Mouse (Mus musculus) CD4-positive, CD25-positive, alpha-beta regulatory T cell, adult 9 weeks (primary cell): ENCODE measurements around the gene Slc25a20. TPM values are rescaled to one million over a fixed set of nuclear protein-coding genes. Genes with fewer than 3 reads are reported as not detected.

Experiments used
- polyA plus RNA-seq: library from polyadenylated mRNA; unstranded; fragments of 100-300 nt; shearing (Covaris generic); gene quantifications from one replicate; pipeline ENCODE4 v1.2.1, GENCODE M21; 2017

Gene Slc25a20
- 68.6 TPM for polyA plus RNA-seq

GRCm38 (mm10) chr9:108661677-108662612 is at the start of gene Slc25a20:
TSS of gene Slc25a20 (plus strand) at chr9:108662088.

GRCm38 (mm10) chr9:108648611-108649560 is 13.0 kb upstream of the Slc25a20 start, which contains the start of gene Arih2:
TSS of gene Arih2 (minus strand) at chr9:108649386.

GRCm38 (mm10) chr9:108689106-108689505 is 27.2 kb downstream of the Slc25a20 start, which contains the start of gene Prkar2a:
TSS of gene Prkar2a (plus strand) at chr9:108689314.

Other genes with a start within 250 kb of the Slc25a20 start
- gene Ccdc36, start 233.6 kb upstream of the Slc25a20 start, polyA plus RNA-seq, result not detected
- gene BC048562, start 225.6 kb upstream of the Slc25a20 start, polyA plus RNA-seq, result not detected
- 51.6 TPM for gene Ccdc71, start 201.6 kb upstream of the Slc25a20 start, polyA plus RNA-seq
- 3.6 TPM for gene Klhdc8b, start 200.5 kb upstream of the Slc25a20 start, polyA plus RNA-seq
- 0.16 TPM for gene Lamb2, start 182.4 kb upstream of the Slc25a20 start, polyA plus RNA-seq
- 138 TPM for gene Usp19, start 171.5 kb upstream of the Slc25a20 start, polyA plus RNA-seq
- gene Qars, start 154.4 kb upstream of the Slc25a20 start, polyA plus RNA-seq, result 129 TPM
- 144 TPM for gene Qrich1, start 145.3 kb upstream of the Slc25a20 start, polyA plus RNA-seq
- gene Impdh2, start 101.8 kb upstream of the Slc25a20 start, polyA plus RNA-seq, result 122 TPM
- 77.9 TPM for gene Ndufaf3, start 94.7 kb upstream of the Slc25a20 start, polyA plus RNA-seq
- gene Dalrd3, start 92.2 kb upstream of the Slc25a20 start, polyA plus RNA-seq, result 131 TPM
- 90.3 TPM for gene Wdr6, start 83.3 kb upstream of the Slc25a20 start, polyA plus RNA-seq
- 16.3 TPM for gene P4htm, start 64.4 kb upstream of the Slc25a20 start, polyA plus RNA-seq
- gene Arih2, start 12.7 kb upstream of the Slc25a20 start, polyA plus RNA-seq, result 54.4 TPM
- gene Prkar2a, start 27.2 kb downstream of the Slc25a20 start, polyA plus RNA-seq, result 3.9 TPM
- gene Ip6k2, start 121.7 kb downstream of the Slc25a20 start, polyA plus RNA-seq, result 18.0 TPM
- 3.8 TPM for gene Nckipsd, start 146.3 kb downstream of the Slc25a20 start, polyA plus RNA-seq
- 0.45 TPM for gene Celsr3, start 164.2 kb downstream of the Slc25a20 start, polyA plus RNA-seq
- 19.0 TPM for gene Slc26a6, start 191.2 kb downstream of the Slc25a20 start, polyA plus RNA-seq